Mouse (Mus musculus) frontal cortex, adult 2 months (tissue): ENCODE data around the gene Espn. TPM values are rescaled to one million over a fixed set of nuclear protein-coding genes. Genes with fewer than 3 reads are reported as not detected.
A peak's percentile ranks its signal among the peaks of the same experiment; 100 is the strongest.

Experiments used
- DNase-seq, 2 experiments: peaks; one replicate each; pipeline ENCODE4 v3.0.0; 2022; ENCODE audit warnings: low spot score in 1 of 2; ENCODE audit errors: extremely low spot score in 1 of 2
- polyA plus RNA-seq: library from polyadenylated mRNA; depleted of rRNA; stranded (reverse); fragments of >200 nt; gene quantifications from 2 replicates; pipeline ENCODE4 v1.2.3, GENCODE M21; 2012

The Espn gene
- polyA plus RNA-seq, 1 experiment = 1.1 TPM

GRCm38 (mm10) chr4:152178916-152179705, 26.9 kb upstream of the Espn start:
- no peak for DNase-seq

- peak in 1 of 2 experiments; percentile 52 for DNase-seq
These were observed 26.2 kb upstream of the Espn start for GRCm38 (mm10) chr4:152178344-152178864.

DNA sequence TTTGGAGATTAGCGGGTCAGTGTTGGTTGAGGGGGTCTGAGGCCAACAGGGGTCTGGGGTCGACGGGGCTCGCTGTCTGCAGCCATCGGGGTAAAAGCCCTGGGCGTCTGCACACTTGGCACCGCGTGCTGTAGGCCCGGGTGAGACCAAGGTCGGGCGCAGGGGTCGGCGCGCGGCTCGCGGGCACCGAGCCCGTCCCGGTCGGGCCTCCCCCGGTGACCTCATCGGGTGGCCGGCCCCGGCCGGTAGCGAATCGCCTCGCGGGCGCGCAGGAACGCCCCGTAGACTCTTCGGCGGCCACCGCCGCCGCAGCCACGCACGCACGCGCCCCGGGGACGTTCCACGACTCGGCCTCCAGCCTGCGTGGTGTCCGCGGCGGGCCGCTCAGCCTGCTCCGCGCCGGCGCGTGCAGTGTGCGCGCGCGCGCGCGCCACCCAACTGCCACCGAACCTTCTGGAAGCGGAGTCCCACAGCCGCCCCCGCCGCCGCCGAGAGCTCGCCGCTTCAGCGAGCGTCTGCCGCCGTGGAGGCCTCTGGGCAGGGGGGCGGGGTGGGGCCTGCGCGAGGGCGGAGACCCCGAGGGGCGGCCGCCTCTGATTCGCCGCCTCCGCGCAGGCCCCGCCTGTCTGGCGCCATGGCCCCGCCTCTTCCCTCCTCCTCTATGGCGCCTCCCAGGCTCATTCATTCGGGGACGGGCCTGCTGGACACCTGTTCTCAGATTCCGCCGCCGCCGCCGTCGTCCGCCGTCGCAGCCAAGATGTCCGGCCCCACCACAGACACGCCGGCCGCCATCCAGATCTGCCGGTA, 25.6 kb upstream of the Espn start, which contains the start of gene Acot7:
TSS of gene Acot7 (plus strand) at position 598 of the 807 bp plus-strand sequence.
- DNase-seq = peak; percentile 75 to 91

GRCm38 (mm10) chr4:152177174-152177536, 25.0 kb upstream of the Espn start:
- DNase-seq = no peak

GRCm38 (mm10) chr4:152176638-152177037, 24.5 kb upstream of the Espn start:
- DNase-seq = no peak

- DNase-seq = no peak
These were observed 21.8 kb upstream of the Espn start for GRCm38 (mm10) chr4:152173956-152174355.

DNA sequence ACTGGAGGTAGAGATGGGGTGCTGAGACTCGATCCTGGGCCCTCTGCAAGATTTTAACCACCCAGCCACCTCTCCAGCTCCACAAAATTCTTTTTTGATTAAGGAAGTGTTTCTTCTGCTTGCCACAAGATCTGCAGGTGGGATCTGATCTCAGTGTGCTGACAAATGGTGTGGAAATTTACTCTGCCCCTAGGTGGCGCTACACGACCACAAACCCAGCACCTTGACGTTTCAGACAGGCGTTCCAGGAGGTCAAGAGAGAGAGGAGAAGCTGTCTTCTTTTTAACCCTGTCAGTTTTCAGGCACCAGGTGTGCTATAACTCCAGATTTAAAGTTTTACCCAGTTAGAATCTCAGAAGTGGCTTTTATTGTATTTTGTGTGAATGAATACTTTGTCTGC, 20.9 kb upstream of the Espn start:
- DNase-seq = peak; percentile 65 to 94

GRCm38 (mm10) chr4:152171543-152171942, 19.4 kb upstream of the Espn start:
- DNase-seq = no peak

- DNase-seq = no peak
These were observed 18.1 kb upstream of the Espn start for GRCm38 (mm10) chr4:152170286-152170685.

GRCm38 (mm10) chr4:152169103-152169502, 16.9 kb upstream of the Espn start:
- DNase-seq = no peak

- no peak for DNase-seq
These were observed 15.9 kb upstream of the Espn start for GRCm38 (mm10) chr4:152168052-152168451.

DNA sequence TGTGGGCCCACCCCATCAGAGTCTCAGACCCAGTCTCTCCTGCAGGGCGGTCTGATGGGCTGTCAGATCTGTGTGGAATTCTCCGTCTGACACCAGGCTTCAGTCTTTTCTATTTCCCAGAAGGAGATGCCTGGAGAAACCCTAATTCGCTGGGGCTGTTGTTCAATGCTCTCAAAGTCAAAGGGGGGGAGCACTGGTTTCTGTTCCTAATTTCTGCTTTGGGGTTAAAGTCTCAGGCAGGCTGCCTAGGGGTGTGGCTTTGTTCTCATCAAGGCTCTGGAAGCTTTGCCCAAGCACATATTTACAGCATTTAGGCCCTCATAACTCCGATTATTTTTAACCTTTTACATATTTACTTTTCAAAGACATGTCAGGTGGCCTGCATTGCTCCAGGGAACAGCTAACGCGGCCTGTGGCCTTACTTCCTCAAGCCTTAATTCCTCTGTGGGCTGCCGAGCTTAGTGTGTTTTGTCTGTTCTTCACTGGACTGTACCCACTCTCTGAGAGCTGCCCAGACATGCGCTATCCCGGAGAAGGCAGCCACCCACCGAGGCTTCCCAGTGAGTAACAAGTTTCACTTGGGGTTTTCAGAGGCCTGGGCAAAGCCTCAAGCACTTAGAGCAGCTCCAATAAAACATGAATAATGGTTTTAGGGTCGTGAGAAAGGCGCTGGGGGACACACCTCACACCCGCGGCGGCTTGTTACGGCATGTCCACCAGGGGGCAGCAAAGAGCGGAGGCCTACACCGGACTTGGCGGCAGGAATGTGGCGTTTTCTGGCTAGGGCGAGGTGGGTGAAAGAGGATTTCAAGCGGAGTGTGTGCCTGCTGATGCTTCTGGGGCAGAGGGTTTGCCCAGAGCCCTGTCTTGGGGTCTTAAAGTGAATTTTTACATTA, 13.1 kb upstream of the Espn start:
- DNase-seq = peak in 1 of 2 experiments; percentile 72

- no peak for DNase-seq
These were observed 10.6 kb upstream of the Espn start for GRCm38 (mm10) chr4:152162748-152163147.

- DNase-seq = no peak
These were observed 9.4 kb upstream of the Espn start for GRCm38 (mm10) chr4:152161601-152162000.

GRCm38 (mm10) chr4:152160748-152161147, 8.6 kb upstream of the Espn start:
- DNase-seq = no peak

- no peak for DNase-seq
These were observed 7.1 kb upstream of the Espn start for GRCm38 (mm10) chr4:152159285-152159678.

DNA sequence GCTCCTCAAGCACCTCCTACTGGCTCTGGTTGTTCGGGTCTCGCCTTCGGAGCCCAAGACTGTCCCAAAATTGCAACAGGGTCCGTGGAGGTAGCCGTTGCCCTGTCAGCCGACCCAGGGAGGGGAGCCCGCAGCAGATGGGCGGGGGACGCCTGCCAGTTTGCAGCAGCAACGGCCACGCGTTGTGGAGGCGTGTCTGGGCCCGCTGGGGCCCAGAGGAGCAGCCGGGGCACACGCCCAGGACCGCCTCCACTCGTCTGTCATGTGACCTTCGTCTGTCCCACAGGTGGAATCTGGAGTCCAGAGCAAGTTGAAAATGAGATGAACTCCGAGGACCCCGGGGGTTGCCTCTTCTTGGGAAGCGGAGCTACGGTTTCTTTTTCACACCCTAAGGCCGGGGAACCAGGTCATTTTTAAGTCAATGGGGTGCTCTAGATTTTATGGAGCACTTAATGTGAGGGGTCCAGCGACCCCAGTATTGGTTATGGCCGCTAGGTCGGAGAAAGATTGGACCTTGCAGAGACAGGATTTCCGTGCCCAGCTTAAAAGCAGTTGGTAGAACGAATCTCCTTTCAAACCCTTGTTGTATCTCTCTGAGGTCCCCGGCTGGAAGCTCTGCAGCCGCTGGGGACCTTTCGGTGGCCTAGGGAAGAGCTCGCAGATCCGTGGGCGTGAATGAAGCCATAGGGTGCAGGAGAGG, 6.6 kb upstream of the Espn start, which contains the start of gene Hes2:
TSS of gene Hes2 (plus strand) at position 283 of the 700 bp plus-strand sequence.
- DNase-seq = no peak

DNA sequence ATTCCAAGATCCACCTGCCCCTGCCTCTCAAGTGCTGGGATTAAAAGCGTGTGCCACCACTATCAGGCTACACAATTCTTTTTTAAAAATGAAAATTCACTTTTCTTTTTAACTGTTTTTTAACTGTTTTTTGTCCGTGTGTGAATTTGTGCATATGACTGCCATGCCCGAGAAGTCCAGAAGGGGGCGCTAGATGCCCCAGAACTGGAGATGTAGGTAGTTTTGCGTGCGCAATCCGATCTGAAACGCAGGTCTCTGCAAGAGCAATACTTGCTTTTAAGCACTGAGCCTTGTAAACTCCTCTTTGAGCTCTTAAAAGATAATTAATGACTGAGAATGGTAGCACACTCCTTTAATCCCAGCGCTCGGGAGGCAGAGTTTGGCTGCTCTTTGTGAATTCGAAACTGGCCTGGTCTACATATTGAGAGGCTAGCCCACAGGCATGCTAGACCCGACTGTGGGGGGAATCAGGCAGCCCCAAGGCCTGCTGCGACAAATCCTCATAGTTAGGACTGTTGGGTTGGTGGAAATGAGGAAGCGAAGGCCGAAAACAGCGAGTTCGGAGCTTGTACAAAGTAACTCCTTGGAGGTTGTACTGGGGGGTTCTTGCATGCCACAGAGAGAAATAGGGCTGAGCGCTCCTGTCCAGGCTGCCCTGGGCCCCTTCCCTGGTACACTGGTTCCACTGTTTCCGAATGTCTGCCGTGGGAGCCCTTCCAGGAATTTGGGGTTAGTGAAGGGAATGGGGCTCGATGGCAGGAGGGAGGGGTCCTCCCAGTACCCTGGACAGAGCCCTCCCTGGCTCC, 5.8 kb upstream of the Espn start:
- peak in 1 of 2 experiments; percentile 72 for DNase-seq

- no peak for DNase-seq
These were observed 2.8 kb upstream of the Espn start for GRCm38 (mm10) chr4:152155019-152155418.
